Mouse (Mus musculus) neural tube, embryonic 15.5 days (tissue): ENCODE measurements around the gene Il31. TPM values are rescaled to one million over a fixed set of nuclear protein-coding genes. Genes with fewer than 3 reads are reported as not detected.

Experiments
- ATAC-seq: fragments of 200-750 bp; cut with Nextera tagmentation; 2 replicates; pipeline ENCODE4 v1.8.0; 2017; ENCODE audit warnings: mild to moderate bottlenecking, moderate TSS enrichment, moderate library complexity; ENCODE audit not compliant: low FRiP score
- H3K27ac ChIP-seq: fragments of 300-500 bp; sonication (generic); replicated peaks from 2 replicates; pipeline ENCODE4 v1.5.1; 2015; ENCODE audit warnings: mild to moderate bottlenecking, inconsistent platforms
- H3K27me3 ChIP-seq: fragments of 300-500 bp; sonication (generic); replicated peaks from 2 replicates; pipeline ENCODE4 v1.6.1; 2015; ENCODE audit warnings: inconsistent platforms
- H3K36me3 ChIP-seq: fragments of 300-500 bp; sonication (generic); 2 replicates; pipeline ENCODE4 v1.6.1; 2015; ENCODE audit warnings: inconsistent platforms
- H3K4me1 ChIP-seq: fragments of 300-500 bp; sonication (generic); 2 replicates; pipeline ENCODE4 v1.6.1; 2015; ENCODE audit warnings: inconsistent platforms
- H3K4me2 ChIP-seq: fragments of 300-500 bp; sonication (generic); 2 replicates; pipeline ENCODE4 v1.6.1; 2015; ENCODE audit warnings: inconsistent platforms, mild to moderate bottlenecking, moderate library complexity
- H3K4me3 ChIP-seq: fragments of 300-500 bp; sonication (generic); replicated peaks from 2 replicates; pipeline ENCODE4 v1.5.1; 2015; ENCODE audit warnings: mild to moderate bottlenecking, inconsistent platforms
- H3K9ac ChIP-seq: fragments of 300-500 bp; sonication (generic); replicated peaks from 2 replicates; pipeline ENCODE4 v1.6.1; 2015; ENCODE audit warnings: mild to moderate bottlenecking, inconsistent platforms
- H3K9me3 ChIP-seq: fragments of 300-500 bp; sonication (generic); replicated peaks from 2 replicates; pipeline ENCODE4 v1.6.1; 2016; ENCODE audit warnings: inconsistent platforms
- WGBS: fragments of 180-500 bp; shearing (Covaris S2); methylation state at CpG from one replicate; pipeline ENCODE4 v1.1.7; 2015; ENCODE audit warnings: mixed read lengths; 5-methylcytosine and 5-hydroxymethylcytosine counted together
- polyA plus RNA-seq: library from polyadenylated mRNA; unstranded; fragments of >200 nt; fragmentation: Nextera tagmentation; extraction: Ambion mirVana; gene quantifications from 2 replicates; pipeline ENCODE4 v1.2.1, GENCODE M21; 2015

The Il31 gene
- polyA plus RNA-seq, 1 experiment from 2014 or later: not detected

DNA sequence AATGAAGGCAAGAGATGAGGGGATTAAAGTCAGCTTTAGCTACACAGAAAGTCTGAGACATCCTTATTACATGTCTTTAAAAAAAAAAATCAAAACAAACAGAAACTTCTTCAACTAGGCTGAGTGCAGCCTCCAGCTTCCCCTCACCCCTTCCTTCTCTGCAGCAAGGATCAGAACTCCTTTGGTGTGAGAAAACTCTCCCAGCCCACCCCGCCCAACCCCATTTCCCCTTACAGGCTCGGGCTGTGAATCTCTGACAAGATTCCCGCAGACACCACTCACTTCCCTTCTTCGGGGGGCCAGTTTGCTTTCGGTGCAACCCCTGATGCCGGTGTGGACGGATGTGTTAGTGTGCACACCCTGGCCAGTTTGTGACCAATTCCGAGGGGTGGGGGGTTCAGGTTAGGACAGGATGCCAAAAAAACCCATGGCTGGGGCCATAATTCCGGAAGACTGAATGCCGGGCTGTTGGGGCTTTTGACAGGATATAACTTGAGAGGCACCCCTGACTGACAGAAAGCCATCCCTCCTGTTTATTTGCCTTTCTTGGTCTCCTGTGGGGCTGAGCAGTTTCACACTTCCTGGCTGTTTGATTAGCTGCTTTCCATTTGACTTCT is 18.4 kb downstream of the Il31 start:
- no peaks in the 10 kb centered on the region for H3K4me1 ChIP-seq
- H3K36me3 ChIP-seq: no peaks in the 10 kb centered on the region
- no peak overlapping the region for H3K27ac ChIP-seq
- no peaks in the 10 kb centered on the region for H3K27me3 ChIP-seq
- H3K9ac ChIP-seq: no peak overlapping the region
- ATAC-seq: no peak
- WGBS: 61% methylated on average over 10 of the region's 10 CpGs
- no peaks in the 10 kb centered on the region for H3K9me3 ChIP-seq
- H3K4me2 ChIP-seq: peak overlapping the region; percentile 36
- no peak overlapping the region for H3K4me3 ChIP-seq

DNA sequence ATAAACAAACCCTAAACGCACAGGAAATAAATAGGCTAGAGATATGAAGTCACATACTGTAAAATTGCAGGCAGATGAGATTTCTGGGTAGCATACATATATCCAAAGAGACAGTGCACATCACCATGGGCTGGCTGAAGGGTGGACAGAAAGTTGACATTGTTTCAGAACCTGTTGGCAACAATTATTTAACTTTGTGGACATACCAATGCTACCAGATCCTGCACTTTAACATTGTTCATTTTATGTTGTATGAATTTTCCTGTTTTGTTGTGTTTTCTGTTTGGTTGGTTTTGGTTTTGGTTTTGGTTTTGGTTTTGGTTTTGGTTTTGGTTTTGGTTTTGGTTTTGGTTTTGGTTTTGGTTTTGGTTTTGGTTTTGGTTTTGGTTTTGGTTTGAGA is 24.7 kb downstream of the Il31 start:
- Histone ChIP-seq H3K27ac (no peak overlapping the region), H3K4me1 (no peaks in the 10 kb centered on the region), H3K36me3 (no peaks in the 10 kb centered on the region), H3K27me3 (no peaks in the 10 kb centered on the region), H3K4me3 (no peak overlapping the region), H3K9ac (no peak overlapping the region), H3K4me2 (no peak overlapping the region), H3K9me3 (no peaks in the 10 kb centered on the region)
- no peak for ATAC-seq
- WGBS: 97% methylated on average over 1 of the region's 1 CpGs

DNA sequence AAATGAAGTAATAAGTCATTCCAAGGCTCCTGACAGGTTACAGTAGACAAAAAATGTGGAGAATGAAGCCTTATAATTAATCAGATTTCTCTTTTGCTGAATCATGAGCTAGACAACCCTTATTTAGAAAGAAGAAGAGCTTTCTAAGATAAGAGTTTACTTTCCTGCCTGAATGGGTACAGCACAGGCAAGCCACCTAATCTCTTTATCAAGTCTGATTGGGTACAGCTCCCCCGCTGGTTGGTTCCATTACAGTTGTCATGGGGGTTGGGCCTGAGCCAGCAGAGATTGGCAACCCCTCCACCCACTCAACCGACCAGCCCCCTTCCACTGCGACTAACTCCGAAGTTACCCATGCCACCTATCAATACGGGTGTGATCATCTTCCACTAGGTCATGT is 27.9 kb downstream of the Il31 start:
- no peak overlapping the region for H3K4me3 ChIP-seq
- no peak overlapping the region for H3K4me2 ChIP-seq
- no peak overlapping the region for H3K27ac ChIP-seq
- WGBS: 71% methylated on average over 5 of the region's 5 CpGs
- peaks cover 18% of the 10 kb centered on the region for H3K36me3 ChIP-seq
- H3K9ac ChIP-seq: no peak overlapping the region
- no peak for ATAC-seq
- H3K4me1 ChIP-seq: no peaks in the 10 kb centered on the region
- H3K27me3 ChIP-seq: no peaks in the 10 kb centered on the region
- no peaks in the 10 kb centered on the region for H3K9me3 ChIP-seq

DNA sequence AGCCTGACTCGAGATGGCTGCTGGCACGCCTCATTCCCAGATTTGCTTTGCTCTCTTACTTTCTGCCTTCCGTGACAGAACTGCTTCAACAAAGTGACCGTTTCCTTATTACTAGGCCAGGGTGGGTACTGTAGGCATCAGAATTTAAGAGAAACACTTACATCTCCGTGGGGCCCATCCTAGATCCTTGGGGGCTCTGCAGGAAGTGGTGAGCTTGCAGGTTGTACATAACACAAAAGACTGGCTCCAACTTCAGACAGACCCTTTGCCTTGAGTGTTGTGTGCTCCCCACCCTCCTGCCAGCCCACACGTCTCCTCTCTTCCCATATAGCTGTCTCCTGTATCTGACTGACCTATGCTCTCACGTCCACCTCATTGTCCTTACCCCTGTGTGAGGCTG is 37.4 kb downstream of the Il31 start:
- Histone ChIP-seq H3K27me3 (no peaks in the 10 kb centered on the region), H3K4me2 (no peak overlapping the region), H3K36me3 (peaks cover 87% of the 10 kb centered on the region), H3K27ac (no peak overlapping the region), H3K4me1 (no peaks in the 10 kb centered on the region), H3K9me3 (no peaks in the 10 kb centered on the region), H3K4me3 (no peak overlapping the region), H3K9ac (no peak overlapping the region)
- ATAC-seq: no peak
- 96% methylated on average over 7 of the region's 7 CpGs for WGBS

DNA sequence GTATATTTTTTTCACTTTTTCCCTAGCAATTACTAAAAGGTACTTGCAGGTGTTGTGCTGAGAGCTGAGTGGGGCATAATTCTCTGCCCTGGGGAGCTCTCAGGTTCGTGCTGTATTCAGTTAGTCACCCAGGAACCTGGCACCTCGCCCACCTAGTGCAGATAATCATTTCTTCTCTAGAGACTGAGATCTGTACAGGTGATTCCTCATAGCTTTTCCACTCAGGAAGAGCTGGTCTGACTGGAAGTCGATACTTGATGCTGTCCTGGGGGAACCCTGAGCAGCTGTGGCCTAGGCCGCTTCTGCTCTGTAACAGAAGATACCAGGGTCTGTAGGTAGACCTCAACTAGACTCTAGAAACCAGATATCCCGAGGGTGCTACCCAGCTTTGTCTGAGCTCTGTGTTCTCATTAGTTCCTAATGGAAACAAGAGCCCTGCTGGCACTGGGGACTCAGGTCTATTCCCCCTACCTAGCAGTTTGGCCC is 44.4 kb downstream of the Il31 start:
- Histone ChIP-seq H3K4me2 (no peak overlapping the region), H3K27ac (no peak overlapping the region), H3K27me3 (no peaks in the 10 kb centered on the region), H3K9ac (no peak overlapping the region), H3K9me3 (no peaks in the 10 kb centered on the region), H3K4me3 (no peak overlapping the region), H3K36me3 (peaks cover 64% of the 10 kb centered on the region), H3K4me1 (0 out of 2 replicates have a peak, but pooled peaks cover 4% of the 10 kb centered on the region)
- WGBS: 81% methylated on average over 5 of the region's 5 CpGs
- ATAC-seq: no peak

DNA sequence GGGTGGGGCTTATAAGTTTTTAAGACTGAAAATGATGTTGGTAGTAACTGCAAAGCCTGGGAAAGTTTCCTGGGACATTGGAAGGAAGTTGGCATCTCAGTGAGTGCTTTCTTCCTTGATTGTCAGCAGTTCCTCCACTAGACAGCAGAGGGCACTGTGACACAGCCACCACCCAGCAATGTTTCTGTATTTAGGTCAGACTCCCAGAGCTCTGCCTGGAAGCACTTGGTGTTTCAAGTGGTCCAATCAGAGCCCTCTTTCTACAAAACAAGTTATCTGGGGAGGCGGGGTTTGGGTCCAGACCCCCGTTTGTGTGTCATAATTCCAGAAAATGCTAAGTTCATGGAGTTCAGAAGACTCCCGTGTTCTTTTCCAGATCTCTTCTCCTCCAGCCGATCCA is 45.2 kb downstream of the Il31 start:
- Histone ChIP-seq H3K27me3 (no peaks in the 10 kb centered on the region), H3K4me2 (no peak overlapping the region), H3K4me1 (0 out of 2 replicates have a peak, but pooled peaks cover 4% of the 10 kb centered on the region), H3K9me3 (no peaks in the 10 kb centered on the region), H3K4me3 (no peak overlapping the region), H3K27ac (no peak overlapping the region), H3K9ac (no peak overlapping the region), H3K36me3 (peaks cover 56% of the 10 kb centered on the region)
- 55% methylated on average over 4 of the region's 4 CpGs for WGBS
- ATAC-seq: no peak

DNA sequence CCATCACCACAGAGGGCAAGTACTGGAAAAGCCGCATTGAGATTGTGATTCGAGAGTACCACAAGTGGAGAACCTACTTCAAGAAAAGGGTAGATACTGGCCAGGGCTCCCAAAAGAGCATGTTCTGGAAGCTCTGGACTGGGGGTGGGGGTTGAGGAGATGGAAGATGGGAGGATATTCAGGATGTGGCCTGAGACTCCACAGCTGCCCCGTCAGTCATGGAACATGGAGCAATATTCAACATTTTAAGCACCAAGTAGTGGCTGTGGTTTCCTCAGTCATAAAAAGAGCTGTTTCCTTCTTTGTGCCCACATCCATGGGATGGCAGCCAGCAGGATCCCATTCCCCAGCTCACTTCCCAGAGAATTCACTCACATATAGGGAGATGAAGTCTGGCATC is 47.0 kb downstream of the Il31 start:
- no peak overlapping the region for H3K4me2 ChIP-seq
- H3K36me3 ChIP-seq: peaks cover 42% of the 10 kb centered on the region
- H3K4me3 ChIP-seq: no peak overlapping the region
- H3K27me3 ChIP-seq: no peaks in the 10 kb centered on the region
- H3K9me3 ChIP-seq: no peaks in the 10 kb centered on the region
- no peak for ATAC-seq
- no peak overlapping the region for H3K27ac ChIP-seq
- H3K9ac ChIP-seq: no peak overlapping the region
- 95% methylated on average over 3 of the region's 3 CpGs for WGBS
- H3K4me1 ChIP-seq: 0 out of 2 replicates have a peak, but pooled peaks cover 4% of the 10 kb centered on the region

DNA sequence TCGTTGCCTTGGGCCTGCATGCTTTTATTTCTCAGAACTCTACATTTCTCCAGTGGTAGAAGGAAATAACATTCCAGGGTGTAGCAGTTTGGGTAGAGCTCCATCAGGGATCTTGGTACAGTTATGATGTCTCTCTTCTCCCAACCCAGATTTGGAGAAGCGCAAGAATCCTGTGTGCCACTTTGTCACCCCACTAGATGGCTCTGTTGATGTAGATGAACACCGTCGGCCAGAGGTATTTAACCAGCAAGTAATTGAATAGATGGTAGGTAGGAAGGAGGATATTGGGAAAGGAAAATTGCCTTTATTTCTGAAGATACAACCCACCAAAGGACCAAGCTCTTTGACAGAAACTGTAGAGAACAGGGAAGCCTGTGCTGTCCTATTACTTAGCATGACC is 48.6 kb downstream of the Il31 start:
- H3K27me3 ChIP-seq: no peaks in the 10 kb centered on the region
- no peaks in the 10 kb centered on the region for H3K9me3 ChIP-seq
- no peak for ATAC-seq
- no peak overlapping the region for H3K27ac ChIP-seq
- H3K9ac ChIP-seq: no peak overlapping the region
- H3K4me1 ChIP-seq: peaks cover 19% of the 10 kb centered on the region
- no peak overlapping the region for H3K4me3 ChIP-seq
- H3K4me2 ChIP-seq: no peak overlapping the region
- WGBS: 67% methylated on average over 4 of the region's 4 CpGs
- peaks cover 30% of the 10 kb centered on the region for H3K36me3 ChIP-seq

DNA sequence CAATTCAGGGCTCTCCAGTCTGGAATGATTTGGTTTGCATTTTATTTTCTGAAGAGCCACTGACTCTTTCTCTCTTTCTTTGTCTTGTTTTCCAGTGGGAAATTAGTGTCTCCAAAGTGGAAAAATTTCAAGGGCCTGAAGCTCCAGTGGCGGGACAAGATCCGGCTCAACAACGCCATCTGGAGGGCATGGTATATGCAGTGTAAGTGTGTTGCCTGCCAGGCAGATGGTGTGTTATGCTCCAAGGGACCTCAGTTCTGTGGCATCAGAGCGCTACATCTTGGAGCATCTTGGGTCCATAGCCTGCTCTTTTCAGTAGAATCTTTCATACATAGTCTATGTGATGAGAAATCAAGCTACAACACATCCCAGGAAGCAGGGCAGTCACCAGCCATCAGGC is 49.3 kb downstream of the Il31 start:
- no peak overlapping the region for H3K4me3 ChIP-seq
- ATAC-seq: no peak
- H3K27ac ChIP-seq: no peak overlapping the region
- no peak overlapping the region for H3K9ac ChIP-seq
- H3K4me1 ChIP-seq: peaks cover 20% of the 10 kb centered on the region
- no peaks in the 10 kb centered on the region for H3K9me3 ChIP-seq
- H3K27me3 ChIP-seq: no peaks in the 10 kb centered on the region
- WGBS: 84% methylated on average over 4 of the region's 4 CpGs
- peaks cover 23% of the 10 kb centered on the region for H3K36me3 ChIP-seq
- no peak overlapping the region for H3K4me2 ChIP-seq

DNA sequence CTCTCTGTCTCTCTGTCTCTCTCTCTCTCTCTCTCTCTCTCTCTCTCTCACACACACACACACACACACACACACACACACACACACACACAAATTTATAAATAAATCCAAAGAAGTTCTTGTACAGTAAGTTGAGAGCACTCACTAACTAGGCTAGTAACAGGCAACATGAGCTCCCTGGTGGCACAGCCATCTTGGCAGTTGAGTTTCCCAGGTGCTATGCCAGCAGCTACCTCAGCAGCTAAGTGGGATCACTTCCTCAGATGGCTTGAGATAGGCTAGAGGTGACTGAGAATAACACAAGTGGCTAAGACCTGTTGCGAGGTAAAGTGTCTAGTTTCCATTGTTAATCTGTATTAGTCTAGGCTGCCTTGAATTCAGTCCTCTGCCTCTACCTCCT is 50.0 kb downstream of the Il31 start:
- WGBS: 95% methylated on average over 1 of the region's 1 CpGs
- no peak overlapping the region for H3K4me2 ChIP-seq
- peaks cover 17% of the 10 kb centered on the region for H3K4me1 ChIP-seq
- H3K4me3 ChIP-seq: no peak overlapping the region
- H3K9me3 ChIP-seq: no peaks in the 10 kb centered on the region
- H3K36me3 ChIP-seq: peaks cover 23% of the 10 kb centered on the region
- ATAC-seq: no peak
- H3K27ac ChIP-seq: no peak overlapping the region
- no peaks in the 10 kb centered on the region for H3K27me3 ChIP-seq
- H3K9ac ChIP-seq: no peak overlapping the region

DNA sequence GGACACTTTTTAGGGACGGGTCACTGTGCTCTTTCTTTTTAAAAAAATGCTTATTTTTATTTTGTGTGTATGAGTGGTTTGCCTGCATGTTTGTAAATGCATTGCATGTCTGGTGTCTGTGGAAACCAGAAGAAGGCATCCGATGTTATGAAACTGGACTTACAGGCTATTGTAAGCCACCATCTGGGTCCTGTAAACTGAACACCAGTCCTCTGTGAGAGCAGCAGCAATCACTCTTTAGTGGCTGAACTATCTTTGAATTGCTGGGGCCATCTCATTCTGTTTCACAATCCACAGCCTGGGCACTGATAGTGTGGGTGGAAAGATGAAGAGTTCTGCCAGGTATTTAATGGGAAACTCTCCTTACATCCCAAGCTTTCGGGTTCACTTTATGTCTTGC is 50.9 kb downstream of the Il31 start:
- WGBS: 95% methylated on average over 3 of the region's 3 CpGs
- peaks cover 17% of the 10 kb centered on the region for H3K36me3 ChIP-seq

DNA sequence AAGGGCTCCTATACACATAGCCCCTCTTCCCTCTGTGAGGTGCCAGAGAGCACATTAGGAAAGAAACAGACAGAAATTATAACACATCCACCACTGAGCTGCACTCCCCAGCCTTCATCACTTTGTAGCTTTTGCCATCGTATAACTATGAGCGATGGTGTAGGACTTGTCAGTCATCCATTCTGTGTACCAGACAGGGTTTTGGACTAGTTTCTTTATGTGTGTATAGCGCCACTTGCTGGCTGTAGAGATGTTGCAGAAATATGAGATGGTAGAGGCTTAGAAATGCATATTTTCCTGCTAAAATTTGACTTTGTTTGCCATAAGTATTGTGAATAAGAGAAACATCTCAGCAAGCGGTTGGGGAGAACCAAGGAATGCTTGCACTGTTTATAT is 52.5 kb downstream of the Il31 start:
- H3K9ac ChIP-seq: no peak overlapping the region
- H3K4me1 ChIP-seq: peaks cover 26% of the 10 kb centered on the region
- H3K36me3 ChIP-seq: peaks cover under 1% of the 10 kb centered on the region; the same call in 1 of the 2 replicates
- no peaks in the 10 kb centered on the region for H3K9me3 ChIP-seq
- H3K27me3 ChIP-seq: no peaks in the 10 kb centered on the region
- H3K27ac ChIP-seq: no peak overlapping the region
- WGBS: 37% methylated on average over 4 of the region's 4 CpGs
- 0 out of 2 replicates have a peak, but pooled peaks have one; percentile 21 for ATAC-seq
- no peak overlapping the region for H3K4me3 ChIP-seq
- H3K4me2 ChIP-seq: no peak overlapping the region

More for the DNA sequence above, 50.9 kb downstream of the Il31 start:
- Histone ChIP-seq H3K9me3 (no peaks in the 10 kb centered on the region), H3K27me3 (no peaks in the 10 kb centered on the region), H3K9ac (no peak overlapping the region), H3K4me3 (no peak overlapping the region), H3K27ac (no peak overlapping the region), H3K4me1 (peaks cover 15% of the 10 kb centered on the region), H3K4me2 (no peak overlapping the region)
- no peak for ATAC-seq
